Mouse (Mus musculus) kidney, postnatal 36 days (tissue): Measurements from ENCODE around the gene Vamp5.

ENCODE experiments used
- DNase-seq, 2 experiments: peaks; one replicate each; pipeline ENCODE4 v3.0.0; 2021 to 2022; ENCODE audit warnings: mixed read lengths in 2 of 2

Vamp5 gene

DNA sequence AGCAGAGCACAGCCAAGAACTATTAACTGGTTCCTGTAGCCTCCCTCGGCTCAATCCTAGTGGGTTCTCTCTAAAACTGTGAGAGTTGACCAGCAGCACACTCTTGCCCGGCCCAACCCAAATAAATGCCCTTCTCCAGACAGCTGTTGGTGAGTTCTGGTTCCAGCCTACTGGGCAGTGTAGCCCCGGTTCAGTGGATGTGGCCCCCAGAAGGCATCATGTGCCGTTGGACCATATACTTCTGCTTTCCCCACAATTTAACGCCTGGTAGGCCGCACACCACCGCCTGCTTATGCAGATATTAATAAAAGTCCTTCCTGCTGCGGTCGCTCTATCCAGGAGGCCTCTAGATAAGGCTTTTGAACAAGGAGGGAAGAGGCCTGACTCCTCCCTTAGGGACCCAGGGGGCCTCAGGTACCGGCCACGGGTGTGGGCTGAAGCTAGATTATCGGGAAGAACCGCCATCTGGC is 9.2 kb upstream of the Vamp5 start:
- peak; percentile 49 to 62 for DNase-seq

GRCm38 (mm10) chr6:72388791-72389329 is 8.6 kb upstream of the Vamp5 start:
- DNase-seq, result no peak

DNA sequence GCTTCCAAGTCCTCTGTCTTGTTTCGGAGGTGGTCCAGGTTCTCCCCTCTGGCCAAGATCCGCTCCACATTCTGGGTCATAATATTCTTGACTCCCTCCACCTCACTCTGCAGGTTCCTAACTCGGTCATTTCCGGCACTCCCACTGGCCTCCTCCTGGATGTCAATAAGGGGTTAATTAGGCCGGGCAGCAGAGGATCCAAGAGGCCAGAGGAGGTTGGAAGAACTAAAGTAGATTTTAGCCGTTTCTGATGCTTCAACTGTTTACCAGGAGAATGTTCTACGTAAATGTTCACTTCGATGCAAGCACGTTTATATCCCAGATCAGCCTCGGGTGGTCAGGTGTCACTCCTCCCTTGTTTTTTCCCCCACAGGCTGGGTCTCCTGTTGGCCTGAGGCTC is 8.0 kb upstream of the Vamp5 start:
- no peak for DNase-seq

- DNase-seq, result no peak
Measured at GRCm38 (mm10) chr6:72387816-72388215, 7.5 kb upstream of the Vamp5 start.

- no peak for DNase-seq
Measured at GRCm38 (mm10) chr6:72386561-72386960, 6.3 kb upstream of the Vamp5 start.

DNA sequence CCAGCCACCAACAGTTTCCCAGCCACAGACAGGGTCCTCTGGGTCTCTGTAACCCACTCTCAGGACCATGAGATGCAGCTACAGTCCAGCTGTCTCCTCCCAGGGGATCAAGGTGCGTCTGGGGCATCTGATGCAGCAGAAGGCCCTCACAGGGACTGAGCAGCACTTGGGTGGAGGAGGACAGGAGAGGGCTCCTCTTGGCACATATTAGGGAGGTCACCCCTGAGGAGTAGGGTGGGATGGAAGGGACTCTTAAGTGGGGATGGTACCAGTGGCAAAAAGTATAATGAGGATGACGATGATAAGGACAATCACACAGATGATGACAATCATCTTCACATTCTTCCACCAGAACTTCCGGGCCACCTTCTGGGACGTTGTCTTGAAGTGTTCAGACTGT is 5.0 kb upstream of the Vamp5 start:
- DNase-seq, result no peak

- DNase-seq, result no peak
Measured at GRCm38 (mm10) chr6:72383952-72384351, 3.7 kb upstream of the Vamp5 start.

- no peak for DNase-seq
Measured at GRCm38 (mm10) chr6:72383142-72383820, 3.0 kb upstream of the Vamp5 start.

GRCm38 (mm10) chr6:72382494-72382893 is 2.2 kb upstream of the Vamp5 start:
- no peak for DNase-seq

DNA sequence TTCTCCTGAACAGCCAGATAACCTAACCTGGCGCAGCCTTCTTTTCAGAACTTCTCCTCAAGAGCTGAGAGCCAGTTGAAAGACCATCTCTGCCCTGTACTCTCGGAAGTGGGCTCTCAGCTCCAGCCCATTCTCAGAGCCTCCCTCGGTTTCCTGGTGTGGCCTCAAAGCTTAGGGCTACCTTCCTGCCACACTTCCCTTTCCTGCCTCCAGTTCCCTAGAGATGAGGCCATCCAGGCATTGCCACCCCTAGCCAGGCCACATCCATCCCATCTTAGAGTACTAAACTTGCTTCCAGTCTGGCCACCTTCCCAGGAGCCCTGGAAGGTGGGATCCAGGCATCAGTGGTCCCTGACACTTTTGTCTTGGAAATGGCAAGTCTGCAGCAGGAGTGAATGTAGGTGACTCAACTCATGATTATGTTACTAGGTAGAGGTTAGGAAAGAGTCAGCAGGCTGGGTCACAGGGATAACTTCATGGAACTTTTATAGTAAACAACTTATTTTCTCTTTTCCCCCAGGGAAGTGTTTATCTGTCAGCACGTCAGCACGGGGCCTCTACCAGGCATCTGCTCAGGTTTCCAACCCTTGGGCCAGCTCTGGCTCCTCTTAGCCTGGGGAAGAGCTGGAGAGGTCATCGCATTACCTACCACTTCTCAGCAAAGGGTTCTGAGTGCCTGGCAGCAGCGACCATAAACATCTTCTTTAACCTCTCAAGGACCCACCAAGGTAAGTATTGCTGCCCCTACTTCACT is 714 bp downstream of the Vamp5 start:
- DNase-seq, result peak; percentile 54 to 58

DNA sequence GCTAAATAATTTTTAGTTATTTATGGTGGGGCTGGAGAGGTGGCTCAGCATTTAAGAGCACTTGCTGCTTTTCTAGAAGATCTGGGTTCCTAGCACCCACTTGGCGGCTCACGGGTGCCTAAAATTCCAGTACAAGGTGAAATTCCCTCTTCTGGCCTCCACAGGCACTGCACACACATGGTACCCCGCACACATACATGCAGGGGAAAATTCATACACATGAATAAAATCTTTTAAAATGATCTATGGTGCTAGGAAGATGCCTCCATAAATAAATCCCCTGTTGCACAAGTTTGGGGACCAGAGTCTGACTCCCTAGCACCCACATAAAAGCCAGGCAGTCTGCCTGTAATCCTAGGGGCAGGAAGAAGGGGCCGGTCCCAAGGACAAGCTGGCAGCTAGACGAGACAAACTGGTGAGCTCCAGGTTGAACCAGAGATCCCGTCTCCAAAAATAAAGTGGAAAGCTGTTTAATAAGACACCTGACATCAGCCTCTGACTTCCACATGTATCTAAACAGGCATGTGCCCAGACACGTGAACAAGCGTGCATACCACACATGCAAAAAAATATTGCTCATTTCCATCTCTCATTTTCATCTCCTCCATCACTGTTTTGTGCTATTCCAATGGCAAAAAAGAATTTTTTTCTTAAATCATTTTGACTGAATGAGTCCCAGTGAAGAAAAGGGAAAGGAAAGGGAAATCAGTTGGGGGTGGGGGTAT is 1.6 kb downstream of the Vamp5 start:
- no peak for DNase-seq

DNA sequence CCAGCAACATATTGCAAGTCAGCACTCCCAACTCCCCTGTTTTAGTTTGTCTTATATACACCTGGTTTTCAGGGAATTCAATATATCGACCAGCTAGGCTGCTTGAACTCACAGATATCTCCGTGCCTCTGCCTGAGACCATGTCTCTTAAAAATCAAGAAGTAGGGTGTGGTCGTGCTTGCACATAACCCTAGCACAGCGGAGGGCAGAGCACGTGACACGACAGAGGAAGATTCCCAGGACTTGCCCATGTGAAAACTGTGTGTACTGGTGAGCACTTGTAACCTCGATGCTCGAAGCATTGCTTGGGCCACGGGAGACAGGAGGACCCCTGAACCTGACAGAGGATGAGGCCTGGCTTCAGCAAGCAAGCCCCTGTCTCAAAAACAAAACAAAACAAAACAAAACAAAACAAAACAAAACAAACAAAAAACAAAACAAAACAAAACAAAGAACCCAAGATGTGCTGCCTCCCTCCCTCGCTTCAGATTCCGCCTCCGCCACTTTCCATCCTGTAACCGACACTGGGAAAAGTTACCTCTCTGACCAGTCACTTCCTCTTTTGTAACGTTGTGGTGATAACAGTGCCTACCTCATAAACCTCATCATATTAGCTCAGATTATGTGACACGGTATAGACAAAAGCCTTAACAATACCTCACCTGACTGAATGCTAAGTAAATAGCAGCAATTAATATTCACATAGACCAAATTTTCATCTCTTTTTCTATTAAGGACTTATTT is 5.3 kb downstream of the Vamp5 start:
- no peak for DNase-seq

GRCm38 (mm10) chr6:72374206-72374605 is 6.1 kb downstream of the Vamp5 start:
- DNase-seq, result no peak

- peak; percentile 59 to 76 for DNase-seq
Measured at GRCm38 (mm10) chr6:72373184-72373583, 7.1 kb downstream of the Vamp5 start.

- DNase-seq, result no peak
Measured at GRCm38 (mm10) chr6:72371571-72371970, 8.7 kb downstream of the Vamp5 start.

DNA sequence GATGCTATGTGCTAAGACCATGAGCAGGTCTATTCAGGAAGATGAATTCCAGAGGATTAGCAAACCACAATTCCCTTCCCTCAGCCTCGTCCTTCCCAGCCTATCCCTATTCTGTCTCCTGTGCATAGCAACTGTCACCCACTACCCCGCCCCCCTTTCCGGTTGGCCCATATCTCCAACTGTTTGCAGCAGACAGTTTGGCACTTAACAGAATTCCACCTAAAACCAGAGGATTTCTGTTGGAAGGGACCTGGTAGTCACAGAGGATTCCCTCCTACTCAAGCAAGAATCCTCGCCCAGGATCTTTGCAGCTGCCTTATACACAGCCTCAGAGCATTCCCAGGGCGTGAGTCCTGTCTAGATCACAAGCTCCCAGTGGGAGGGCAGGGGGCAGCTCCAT is 9.1 kb downstream of the Vamp5 start:
- DNase-seq, result peak; percentile 62 to 77

DNA sequence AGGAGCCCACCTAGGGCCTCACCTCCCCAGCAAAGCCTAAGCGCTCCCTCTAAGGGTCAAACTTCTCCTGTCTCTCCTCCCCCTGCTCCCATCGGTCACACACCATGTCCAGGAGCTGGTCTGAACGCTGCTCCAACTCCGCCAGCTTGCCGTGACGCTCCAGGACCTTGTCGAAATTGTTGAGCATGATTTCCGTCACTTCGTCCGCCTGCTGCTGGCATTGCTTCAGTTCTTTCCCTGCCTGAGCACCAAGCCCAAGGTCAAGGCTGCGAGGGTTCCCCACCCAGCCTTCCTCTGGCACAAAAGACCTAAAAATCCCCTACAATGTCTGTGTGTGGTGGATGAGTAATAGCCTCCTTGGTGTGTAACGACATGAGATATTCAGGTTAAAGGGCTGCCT is 10.2 kb downstream of the Vamp5 start:
- DNase-seq, result peak in 1 of 2 experiments; percentile 39

GRCm38 (mm10) chr6:72369557-72369956 is 10.7 kb downstream of the Vamp5 start:
- no peak for DNase-seq

DNA sequence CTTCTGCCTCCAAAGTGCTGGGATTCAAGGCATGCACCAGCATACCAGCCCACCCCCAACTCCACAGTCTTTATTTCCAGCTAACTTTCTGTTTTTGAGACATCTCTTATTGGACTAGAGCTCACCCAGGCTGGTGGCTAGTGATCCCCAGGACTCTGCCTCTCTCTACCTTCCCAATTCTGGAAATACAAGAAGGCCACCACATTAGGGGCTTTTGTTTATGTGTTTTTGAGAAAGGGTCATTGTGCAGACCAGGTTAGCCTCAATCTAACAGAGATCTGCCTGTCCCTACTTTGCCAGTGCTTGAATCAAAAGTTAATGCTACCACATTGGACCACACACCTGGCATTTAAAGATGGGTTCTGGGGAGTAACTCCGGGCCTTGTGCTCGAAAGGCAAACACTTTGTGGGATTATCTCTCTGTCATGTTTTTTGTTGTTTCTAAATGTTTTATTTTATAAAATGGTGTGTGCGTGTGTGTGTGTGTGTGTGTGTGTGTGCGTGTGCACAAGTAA is 12.8 kb downstream of the Vamp5 start:
- DNase-seq, result no peak

DNA sequence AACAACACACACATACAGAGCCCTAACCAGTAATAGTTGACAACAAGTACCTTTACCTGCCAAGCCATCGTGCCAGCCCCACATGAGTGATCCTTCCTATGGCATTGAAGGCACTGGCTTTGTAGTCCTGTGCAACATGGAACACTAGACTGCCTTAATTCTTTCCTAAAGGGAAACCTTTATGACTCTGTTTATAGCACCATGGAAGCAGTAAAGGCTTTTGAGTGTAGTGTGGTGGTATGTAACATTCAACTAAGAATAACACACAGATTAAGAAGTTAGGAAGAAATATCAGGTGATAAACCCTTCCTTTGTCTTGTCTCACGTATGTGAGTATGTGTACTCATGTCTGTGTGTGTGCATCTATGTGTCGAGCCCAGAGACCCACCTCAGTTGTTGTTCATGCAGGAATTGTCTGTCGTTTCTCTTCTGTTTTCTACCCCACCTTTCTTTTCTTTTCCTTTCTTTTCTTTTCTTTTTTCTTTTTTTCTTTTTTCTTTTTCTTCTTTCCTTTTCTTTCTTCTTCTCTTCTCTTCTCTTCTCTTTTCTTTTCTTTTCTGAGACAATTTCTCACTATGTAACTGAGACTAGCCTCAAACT is 13.3 kb downstream of the Vamp5 start, which contains the start of gene Rnf181:
Gene Rnf181, minus strand, starts transcription at position 113 of the 600 bp plus-strand sequence.
- no peak for DNase-seq

DNA sequence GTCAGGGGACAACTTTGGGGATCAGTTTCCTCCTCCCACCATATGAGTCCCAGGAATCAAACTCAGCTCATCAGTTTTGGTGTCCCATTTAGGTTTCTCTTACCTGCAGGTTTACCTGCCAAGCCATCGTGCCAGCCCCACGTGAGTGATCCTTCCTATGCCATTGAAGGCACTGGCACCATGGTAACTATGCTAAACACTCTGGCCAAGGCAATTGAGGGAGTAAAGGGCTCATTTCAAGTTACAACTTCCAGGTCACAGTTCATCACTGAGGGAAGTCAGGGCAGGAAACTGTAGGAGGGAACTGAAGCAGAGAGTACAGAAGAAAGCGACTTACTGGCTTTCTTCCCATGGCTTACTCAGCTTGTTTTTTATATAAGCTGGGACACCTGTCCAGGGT is 14.0 kb downstream of the Vamp5 start:
- DNase-seq, result no peak

- peak; percentile 43 to 59 for DNase-seq
Measured at GRCm38 (mm10) chr6:72364985-72365384, 15.3 kb downstream of the Vamp5 start.
